Mouse (Mus musculus) kidney, adult 2 months (tissue): ENCODE data around the gene Msi2. TPM values are rescaled to one million over a fixed set of nuclear protein-coding genes. Genes with fewer than 3 reads are reported as not detected.

Experiments
- DNase-seq: peaks from one replicate; pipeline ENCODE4 v3.0.0; 2021
- H3K27ac ChIP-seq: fragments of 200-500 bp; 2 replicates; pipeline ENCODE4 v1.5.1; 2012; ENCODE audit warnings: low read depth, low read length, control low read depth, inconsistent platforms; ENCODE audit not compliant: insufficient read depth
- H3K27me3 ChIP-seq: fragments of 200-500 bp; replicated peaks from 2 replicates; pipeline ENCODE4 v1.6.1; 2012; ENCODE audit warnings: mild to moderate bottlenecking, moderate library complexity, low read length, inconsistent platforms; ENCODE audit not compliant: control insufficient read depth, insufficient read depth
- H3K36me3 ChIP-seq: fragments of 200-500 bp; 2 replicates; pipeline ENCODE4 v1.6.1; 2012; ENCODE audit warnings: mild to moderate bottlenecking, moderate library complexity, low read length, inconsistent platforms; ENCODE audit not compliant: control insufficient read depth, insufficient read depth
- H3K4me1 ChIP-seq: fragments of 200-500 bp; 2 replicates; pipeline ENCODE4 v1.6.1; 2011; ENCODE audit warnings: low read length; ENCODE audit not compliant: control insufficient read depth, insufficient read depth
- H3K4me3 ChIP-seq: fragments of 200-500 bp; 2 replicates; pipeline ENCODE4 v1.5.1; 2011; ENCODE audit warnings: mild to moderate bottlenecking, low read depth, low read length, control low read depth; ENCODE audit not compliant: insufficient read depth
- CTCF ChIP-seq: fragments of 200-500 bp; conservative IDR thresholded peaks from 2 replicates; pipeline ENCODE4 v1.5.1; 2011; ENCODE audit warnings: low read depth, mild to moderate bottlenecking, control low read depth, low read length, moderate library complexity, mixed read lengths; ENCODE audit not compliant: insufficient read depth, insufficient read length
- POLR2A ChIP-seq: fragments of 200-500 bp; IDR thresholded peaks from one replicate; pipeline ENCODE4 v1.6.1; 2011; ENCODE audit warnings: low read depth, low read length, control low read depth
- WGBS: fragments of 180-500 bp; shearing (Covaris S2); methylation state at CpG from one replicate; pipeline ENCODE4 v1.1.7; 2018; 5-methylcytosine and 5-hydroxymethylcytosine counted together
- polyA plus RNA-seq: library from polyadenylated mRNA; depleted of rRNA; stranded (reverse); fragments of >200 nt; gene quantifications from 2 replicates; pipeline ENCODE4 v1.2.3, GENCODE M21; 2012

Gene Msi2
- polyA plus RNA-seq, 1 experiment: 43.5 TPM

DNA sequence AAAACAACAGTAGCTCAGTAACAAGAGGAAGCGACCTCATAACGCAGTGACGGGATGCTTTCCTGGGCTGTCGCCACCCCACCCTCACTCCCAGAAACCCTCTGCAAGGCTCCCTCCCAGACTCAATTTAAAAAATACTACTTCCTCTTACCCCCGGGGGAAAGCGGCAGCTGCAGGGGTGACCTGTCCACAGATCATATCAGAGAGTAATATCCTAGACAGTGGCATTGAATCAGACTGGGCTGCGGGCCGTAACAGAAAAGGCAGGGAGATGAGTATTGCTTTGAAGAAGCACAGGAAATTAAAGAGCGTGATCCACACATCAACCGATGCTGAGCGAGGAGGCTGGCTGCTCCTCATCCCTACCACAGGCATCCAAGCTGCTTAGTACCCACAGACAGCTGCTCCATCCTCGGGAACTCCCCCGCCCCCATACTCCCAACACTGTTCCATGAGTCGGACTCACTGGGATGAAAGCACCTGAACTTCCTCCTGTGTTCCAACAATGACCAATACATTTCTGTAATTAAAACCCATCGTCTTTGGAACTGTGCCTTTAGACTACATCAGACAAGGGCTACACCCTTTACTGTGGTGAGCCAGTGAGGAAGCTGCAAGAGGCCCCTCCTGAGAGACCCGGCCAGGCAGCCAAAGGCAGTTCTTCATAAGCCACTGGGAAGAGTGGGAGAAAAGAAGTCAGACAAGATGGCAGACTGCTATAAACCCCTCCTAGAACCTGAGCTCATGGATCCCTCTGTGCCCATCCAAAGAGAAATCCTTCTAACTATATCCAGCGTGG, 118.8 kb downstream of the Msi2 start:
- H3K27me3 ChIP-seq: no peaks in the 10 kb centered on the region
- TF ChIP-seq POLR2A (no peak), CTCF (no peak)
- WGBS: 41% methylated on average over 17 of the region's 17 CpGs
- DNase-seq: peak; percentile 53
- H3K4me3 ChIP-seq: no peak overlapping the region
- no peaks in the 10 kb centered on the region for H3K36me3 ChIP-seq
- H3K27ac ChIP-seq: peak overlapping the region; percentile 62
- H3K4me1 ChIP-seq: peaks cover 29% of the 10 kb centered on the region

DNA sequence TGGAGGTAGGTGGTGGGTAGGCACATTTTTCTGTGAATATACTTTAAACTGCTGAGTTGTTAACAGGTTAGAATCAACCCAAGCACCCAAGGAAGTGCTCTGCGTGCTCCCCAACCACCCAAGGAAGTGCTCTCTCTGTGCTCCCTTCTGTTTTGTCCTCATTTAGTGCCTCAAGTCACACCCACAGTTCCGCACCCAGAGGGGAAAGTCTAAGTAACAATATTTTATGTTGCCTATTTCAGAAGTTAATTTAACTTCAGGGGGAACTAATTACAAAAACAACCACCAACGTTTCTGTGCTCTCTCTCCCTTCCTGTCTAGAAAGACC, 119.5 kb downstream of the Msi2 start:
- WGBS: 33% methylated on average over 3 of the region's 3 CpGs
- Histone ChIP-seq H3K27me3 (no peaks in the 10 kb centered on the region), H3K4me1 (peaks cover 30% of the 10 kb centered on the region), H3K4me3 (no peak overlapping the region), H3K36me3 (no peaks in the 10 kb centered on the region), H3K27ac (peak overlapping the region; percentile 62)
- no peak for TF ChIP-seq POLR2A
- TF ChIP-seq CTCF: no peak
- no peak for DNase-seq

DNA sequence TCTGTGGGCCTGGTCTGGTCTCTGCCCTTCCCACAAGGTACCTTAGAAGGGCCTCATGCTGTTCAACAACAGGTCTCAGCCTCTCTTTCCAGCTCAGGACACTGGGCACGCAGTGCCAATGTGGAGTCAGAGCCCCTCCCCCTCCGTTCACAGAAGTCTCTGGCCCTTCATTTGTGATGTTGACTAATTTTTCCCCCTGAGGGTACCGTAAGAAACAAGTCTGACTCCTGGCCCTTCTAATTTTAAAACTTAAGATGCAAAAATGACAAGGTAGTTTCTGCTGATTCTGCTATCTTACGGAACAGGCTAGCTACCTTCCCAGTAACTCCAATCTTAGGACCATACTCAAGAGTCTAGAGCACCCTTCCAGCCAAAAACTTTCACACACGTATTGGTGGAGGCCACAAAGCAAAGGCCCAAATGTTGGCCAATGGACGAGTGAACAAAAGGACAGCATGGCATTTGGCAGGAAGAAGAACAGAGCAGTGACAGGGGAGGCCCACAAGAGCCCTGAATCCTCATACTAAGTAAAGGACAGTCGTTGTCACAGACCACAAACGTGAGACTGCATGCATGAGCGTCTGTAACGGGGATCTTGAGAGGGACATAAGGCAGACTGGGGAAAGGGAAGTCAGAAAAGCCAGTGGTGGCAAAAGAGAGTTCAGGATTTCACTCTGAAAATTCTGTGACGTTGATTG, 120.0 kb downstream of the Msi2 start:
- Histone ChIP-seq H3K27me3 (no peaks in the 10 kb centered on the region), H3K4me3 (no peak overlapping the region), H3K27ac (peak overlapping the region; percentile 62), H3K36me3 (no peaks in the 10 kb centered on the region), H3K4me1 (peaks cover 30% of the 10 kb centered on the region)
- TF ChIP-seq POLR2A (no peak), CTCF (no peak)
- DNase-seq: no peak
- WGBS: 59% methylated on average over 11 of the region's 11 CpGs

DNA sequence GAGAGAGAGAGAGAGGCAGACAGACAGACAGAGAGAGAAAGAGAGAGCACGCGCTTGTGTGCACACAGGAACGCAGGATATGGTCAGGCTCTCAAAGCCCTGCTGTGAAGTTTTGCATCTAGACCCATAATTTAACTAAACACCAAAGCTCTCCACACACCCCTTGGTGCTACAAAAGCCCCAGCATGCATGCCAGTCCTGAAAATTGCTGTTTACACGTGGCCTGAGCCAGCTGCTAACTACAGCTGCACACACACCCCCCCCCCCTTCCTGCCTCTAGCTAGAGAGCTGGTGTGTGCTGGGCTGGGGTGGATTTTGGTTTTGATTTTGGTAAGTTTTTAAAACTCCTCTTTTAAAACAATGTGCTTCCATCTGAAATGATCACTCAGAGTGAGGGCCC, 122.7 kb downstream of the Msi2 start:
- DNase-seq: peak; percentile 58
- WGBS: 46% methylated on average over 4 of the region's 4 CpGs
- Histone ChIP-seq H3K4me1 (peaks cover 30% of the 10 kb centered on the region), H3K27ac (peak overlapping the region; percentile 71; the same call in 1 of the 2 replicates), H3K36me3 (no peaks in the 10 kb centered on the region), H3K27me3 (no peaks in the 10 kb centered on the region), H3K4me3 (no peak overlapping the region)
- TF ChIP-seq CTCF (no peak), POLR2A (no peak)

DNA sequence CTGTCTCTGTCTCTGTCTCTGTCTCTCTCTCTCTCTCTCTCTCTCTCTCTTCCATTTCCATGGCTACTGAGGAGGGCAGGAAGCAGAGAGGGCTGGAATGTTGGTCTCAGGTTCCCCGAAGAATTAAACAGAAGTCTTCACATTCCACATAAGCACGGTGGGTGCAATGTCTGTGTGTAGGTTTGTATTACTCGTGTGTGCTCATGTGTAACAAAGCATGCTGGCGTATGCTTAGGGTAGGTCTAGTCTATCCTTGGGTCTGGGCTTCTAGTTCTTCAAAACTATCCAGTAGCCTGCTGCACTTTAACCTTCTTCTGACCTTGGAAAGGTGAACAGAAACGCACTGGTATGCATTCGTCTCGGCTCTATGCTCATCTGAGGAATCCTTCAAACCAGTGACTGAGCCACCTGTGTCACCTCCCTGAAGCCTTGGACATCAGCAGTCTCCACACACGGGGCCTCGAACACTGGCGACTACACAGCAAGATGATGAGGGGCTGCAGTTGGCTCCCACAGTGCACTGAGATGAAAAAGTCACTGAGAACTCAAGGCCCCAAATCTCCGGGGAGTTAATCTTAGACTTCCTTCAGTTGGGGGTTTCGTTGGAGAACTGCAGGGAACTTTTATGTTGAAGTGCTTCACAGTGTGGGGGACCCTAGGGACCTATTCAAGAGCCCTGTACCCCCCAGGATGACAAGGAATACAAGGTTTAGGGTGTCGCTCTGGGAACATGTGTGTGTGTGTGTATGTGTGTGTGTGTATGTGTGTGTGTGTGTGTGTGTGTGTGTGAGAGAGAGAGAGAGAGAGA, 123.3 kb downstream of the Msi2 start:
- WGBS: 40% methylated on average over 13 of the region's 13 CpGs
- peak; percentile 32 for DNase-seq
- Histone ChIP-seq H3K27me3 (no peaks in the 10 kb centered on the region), H3K27ac (peak overlapping the region; percentile 71), H3K36me3 (no peaks in the 10 kb centered on the region), H3K4me1 (peaks cover 27% of the 10 kb centered on the region), H3K4me3 (no peak overlapping the region)
- TF ChIP-seq CTCF: no peak
- TF ChIP-seq POLR2A: no peak

DNA sequence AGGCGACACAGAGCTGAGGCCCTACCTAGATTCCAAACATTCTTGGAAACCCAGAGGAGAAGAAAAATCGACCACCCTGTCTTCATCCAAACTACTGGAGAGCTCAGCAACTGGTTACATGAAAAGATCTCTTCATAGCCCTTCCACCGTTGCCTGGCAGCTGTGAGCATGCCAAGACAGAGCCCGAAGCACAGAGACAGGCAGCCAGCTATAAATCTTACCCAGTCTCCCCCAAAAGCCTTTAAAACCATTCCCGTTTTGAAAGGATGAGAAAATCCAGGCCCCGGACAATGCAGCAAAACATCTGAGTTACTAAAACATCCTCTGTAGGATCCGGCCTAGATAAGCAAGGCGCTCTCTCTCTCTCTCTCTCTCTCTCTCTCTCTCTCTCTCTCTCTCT, 124.3 kb downstream of the Msi2 start:
- H3K27me3 ChIP-seq: no peaks in the 10 kb centered on the region
- no peak overlapping the region for H3K27ac ChIP-seq
- no peaks in the 10 kb centered on the region; the same call in 1 of the 2 replicates for H3K36me3 ChIP-seq
- 34% methylated on average over 8 of the region's 8 CpGs for WGBS
- no peak for TF ChIP-seq POLR2A
- TF ChIP-seq CTCF: no peak
- peaks cover 21% of the 10 kb centered on the region for H3K4me1 ChIP-seq
- no peak overlapping the region for H3K4me3 ChIP-seq
- no peak for DNase-seq
